8 mouse cellular contexts compared by ENCODE assay signal in genomic region chr3:19956885-19957284, GRCm38 (mm10). TPM values are rescaled to one million over a fixed set of nuclear protein-coding genes. Genes with fewer than 3 reads are reported as not detected.
DNase-seq lines count a peak whose midpoint lies in the region; ATAC-seq and TF ChIP-seq lines count a peak whose summit lies in the region.

TSS of gene Cp (plus strand) at chr3:19957054.

- ATAC-seq in hindbrain, postnatal 0 days, result peak; percentile 43; the same call in 1 of the 2 replicates

- peak within 1 kb of the TSS; percentile 46 for H3K4me2 ChIP-seq in hindbrain, postnatal 0 days (ENCODE audit: low read depth, low read length)

- no peaks in the 10 kb centered on the region for H3K27me3 ChIP-seq in embryonic facial prominence, embryonic 10.5 days (replicated peaks; ENCODE audit: low read depth, poor library complexity, severe bottlenecking)
- no peaks in the 10 kb centered on the region for H3K27me3 ChIP-seq in hindbrain, postnatal 0 days (ENCODE audit: insufficient read depth, low read length)

- no peak for DNase-seq in frontal cortex, adult 2 months (ENCODE audit: extremely low spot score in 1 of 2, low spot score in 1 of 2)
- no peak for DNase-seq in frontal cortex, postnatal 10 days (ENCODE audit: low spot score in 2 of 2)
- peak; percentile 32 for DNase-seq in A20 (ENCODE audit: low read depth, low spot score)
- DNase-seq in embryonic facial prominence, embryonic 10.5 days (ENCODE audit: low spot score), result no peak
- DNase-seq in hindbrain, postnatal 0 days (ENCODE audit: low spot score), result peak; percentile 51
- DNase-seq in thymus, postnatal 25 days, result no peak
- no peak for DNase-seq in ovary, postnatal 36 days (ENCODE audit: low spot score)
- no peak for DNase-seq in urinary bladder, postnatal 25 days (ENCODE audit: low spot score)

- 28% methylated on average over 5 of the region's 5 CpGs for WGBS in embryonic facial prominence, embryonic 10.5 days
- 13% methylated on average over 5 of the region's 5 CpGs for WGBS in hindbrain, postnatal 0 days

- H3K9me3 ChIP-seq in embryonic facial prominence, embryonic 10.5 days, result no peaks in the 10 kb centered on the region
- H3K9me3 ChIP-seq in hindbrain, postnatal 0 days (ENCODE audit: low read length), result no peaks in the 10 kb centered on the region

- H3K4me3 ChIP-seq in embryonic facial prominence, embryonic 10.5 days, result no peak within 1 kb of the TSS
- peak within 1 kb of the TSS; percentile 9 for H3K4me3 ChIP-seq in hindbrain, postnatal 0 days (ENCODE audit: low read length)

- H3K4me1 ChIP-seq in embryonic facial prominence, embryonic 10.5 days, result peaks cover 30% of the 10 kb centered on the region
- no peaks in the 10 kb centered on the region for H3K4me1 ChIP-seq in hindbrain, postnatal 0 days (ENCODE audit: insufficient read depth, low read length)

- H3K27ac ChIP-seq in embryonic facial prominence, embryonic 10.5 days (replicated peaks), result 0 out of 2 replicates have a peak within 1 kb of the TSS, but pooled peaks have one; percentile 14
- H3K27ac ChIP-seq in hindbrain, postnatal 0 days, result peak within 1 kb of the TSS; percentile 41; the same call in 1 of the 2 replicates

- no peak within 1 kb of the TSS for H3K9ac ChIP-seq in hindbrain, postnatal 0 days (replicated peaks; ENCODE audit: low read length)

- no peaks in the 10 kb centered on the region for H3K36me3 ChIP-seq in embryonic facial prominence, embryonic 10.5 days (replicated peaks)
- no peaks in the 10 kb centered on the region for H3K36me3 ChIP-seq in hindbrain, postnatal 0 days (ENCODE audit: insufficient read depth, low read length)

- TF ChIP-seq CTCF in hindbrain, postnatal 0 days (IDR thresholded peaks at IDR 0.05; ENCODE audit: low read depth), result no peak

RNA-seq across cellular contexts. Expression of gene Cp, which starts in this region (rescaled TPM):
- polyA plus RNA-seq in frontal cortex, adult 2 months (2012; rRNA removed), result 9.6 and 10.5 TPM in 2 replicates
- polyA plus RNA-seq in embryonic facial prominence, embryonic 10.5 days (2016; fragmentation: Nextera tagmentation; extraction: Ambion mirVana), result 3.8 and 4.2 TPM in 2 replicates
- total RNA-seq in hindbrain, postnatal 0 days (2014; rRNA removed), result 19.1 and 20.6 TPM in 2 replicates
- 15.0 and 18.7 TPM in 2 replicates for polyA plus RNA-seq in hindbrain, postnatal 0 days (2015; fragmentation: Nextera tagmentation; extraction: Ambion mirVana)

Comparison
In these comparisons a context has a peak if more than half of its experiments do, and no peak if none do; other contexts are left out.
1. DNase-seq: peak in A20 (single experiment) and hindbrain, postnatal 0 days (single experiment); none in frontal cortex, adult 2 months (0 of 2), frontal cortex, postnatal 10 days (0 of 2), embryonic facial prominence, embryonic 10.5 days (single experiment), thymus, postnatal 25 days (single experiment), ovary, postnatal 36 days (single experiment) and urinary bladder, postnatal 25 days (single experiment).